Mouse (Mus musculus): ENCODE results near the gene Gm20696. TPM values are rescaled to one million over a fixed set of nuclear protein-coding genes. Genes with fewer than 3 reads are reported as not detected.
A peak's percentile ranks its signal among the peaks of the same experiment; 100 is the strongest.

Gene Gm20696
- polyA plus RNA-seq, 1 experiment = 1.7 TPM

- Histone ChIP-seq H3K4me1 (ENCODE audit: control insufficient read depth, insufficient read depth, insufficient read length) (peaks cover 12% of the 10 kb centered on the region), H3K4me3 (ENCODE audit: extremely low read depth, insufficient read depth, insufficient read length) (no peak overlapping the region), H3K27me3 (ENCODE audit: control insufficient read depth, insufficient read depth, low read length) (no peaks in the 10 kb centered on the region), H3K36me3 (ENCODE audit: control insufficient read depth, insufficient read depth, low read length) (peaks cover 12% of the 10 kb centered on the region), H3K27ac (ENCODE audit: insufficient read depth, low read length) (no peak overlapping the region)
- no peak for DNase-seq (ENCODE audit: low read depth in 1 of 2, low spot score in 2 of 2)
- no peak for TF ChIP-seq CTCF (IDR thresholded peaks at IDR 0.05; ENCODE audit: extremely low read depth, insufficient read depth, insufficient read length, insufficient replicate concordance)
Observed at GRCm38 (mm10) chr6:99240764-99241163, 425.8 kb downstream of the Gm20696 start.

GRCm38 (mm10) chr6:99235588-99235987, 431.0 kb downstream of the Gm20696 start:
- DNase-seq (ENCODE audit: low read depth in 1 of 2, low spot score in 2 of 2) = no peak
- Histone ChIP-seq H3K27ac (ENCODE audit: insufficient read depth, low read length) (no peak overlapping the region), H3K4me3 (ENCODE audit: extremely low read depth, insufficient read depth, insufficient read length) (no peak overlapping the region), H3K4me1 (ENCODE audit: control insufficient read depth, insufficient read depth, insufficient read length) (0 out of 2 replicates have a peak, but pooled peaks cover 3% of the 10 kb centered on the region), H3K27me3 (ENCODE audit: control insufficient read depth, insufficient read depth, low read length) (no peaks in the 10 kb centered on the region), H3K36me3 (ENCODE audit: control insufficient read depth, insufficient read depth, low read length) (peaks cover 24% of the 10 kb centered on the region)
- 84% methylated on average over 8 of the region's 8 CpGs for WGBS
- TF ChIP-seq POLR2A (IDR thresholded peaks at IDR 0.05; ENCODE audit: low read depth, low read length) = no peak
- TF ChIP-seq CTCF (IDR thresholded peaks at IDR 0.05; ENCODE audit: extremely low read depth, insufficient read depth, insufficient read length, insufficient replicate concordance) = no peak

- 95% methylated on average over 10 of the region's 10 CpGs for WGBS
- no peak for DNase-seq (ENCODE audit: low read depth in 1 of 2, low spot score in 2 of 2)
- no peaks in the 10 kb centered on the region for H3K27me3 ChIP-seq (ENCODE audit: control insufficient read depth, insufficient read depth, low read length)
Observed at GRCm38 (mm10) chr6:99233411-99233810, 433.2 kb downstream of the Gm20696 start.

GRCm38 (mm10) chr6:99228336-99228870, 438.2 kb downstream of the Gm20696 start:
- peaks cover under 1% of the 10 kb centered on the region; the same call in 1 of the 2 replicates for H3K4me1 ChIP-seq (ENCODE audit: control insufficient read depth, insufficient read depth, insufficient read length)
- 94% methylated on average over 6 of the region's 6 CpGs for WGBS
- no peak for DNase-seq (ENCODE audit: low read depth in 1 of 2, low spot score in 2 of 2)
- H3K27ac ChIP-seq (ENCODE audit: insufficient read depth, low read length) = no peak overlapping the region
- H3K36me3 ChIP-seq (ENCODE audit: control insufficient read depth, insufficient read depth, low read length) = peaks cover 16% of the 10 kb centered on the region
- TF ChIP-seq CTCF (IDR thresholded peaks at IDR 0.05; ENCODE audit: extremely low read depth, insufficient read depth, insufficient read length, insufficient replicate concordance) (no peak), POLR2A (IDR thresholded peaks at IDR 0.05; ENCODE audit: low read depth, low read length) (no peak)
- H3K4me3 ChIP-seq (ENCODE audit: extremely low read depth, insufficient read depth, insufficient read length) = no peak overlapping the region
- no peaks in the 10 kb centered on the region for H3K27me3 ChIP-seq (ENCODE audit: control insufficient read depth, insufficient read depth, low read length)

More at GRCm38 (mm10) chr6:99233411-99233810, 433.2 kb downstream of the Gm20696 start:
- no peak overlapping the region for H3K4me3 ChIP-seq (ENCODE audit: extremely low read depth, insufficient read depth, insufficient read length)
- no peaks in the 10 kb centered on the region for H3K4me1 ChIP-seq (ENCODE audit: control insufficient read depth, insufficient read depth, insufficient read length)
- H3K36me3 ChIP-seq (ENCODE audit: control insufficient read depth, insufficient read depth, low read length) = peaks cover 26% of the 10 kb centered on the region
- TF ChIP-seq POLR2A (IDR thresholded peaks at IDR 0.05; ENCODE audit: low read depth, low read length) (no peak), CTCF (IDR thresholded peaks at IDR 0.05; ENCODE audit: extremely low read depth, insufficient read depth, insufficient read length, insufficient replicate concordance) (no peak)
- H3K27ac ChIP-seq (ENCODE audit: insufficient read depth, low read length) = no peak overlapping the region

GRCm38 (mm10) chr6:99221147-99221546, 445.4 kb downstream of the Gm20696 start:
- H3K27ac ChIP-seq (ENCODE audit: insufficient read depth, low read length) = no peak overlapping the region
- H3K27me3 ChIP-seq (ENCODE audit: control insufficient read depth, insufficient read depth, low read length) = no peaks in the 10 kb centered on the region
- WGBS = 77% methylated on average over 5 of the region's 5 CpGs
- no peak for DNase-seq (ENCODE audit: low read depth in 1 of 2, low spot score in 2 of 2)
- no peak for TF ChIP-seq POLR2A (IDR thresholded peaks at IDR 0.05; ENCODE audit: low read depth, low read length)
- no peak for TF ChIP-seq CTCF (IDR thresholded peaks at IDR 0.05; ENCODE audit: extremely low read depth, insufficient read depth, insufficient read length, insufficient replicate concordance)
- peaks cover 6% of the 10 kb centered on the region; the same call in 1 of the 2 replicates for H3K36me3 ChIP-seq (ENCODE audit: control insufficient read depth, insufficient read depth, low read length)
- peaks cover 12% of the 10 kb centered on the region; the same call in 1 of the 2 replicates for H3K4me1 ChIP-seq (ENCODE audit: control insufficient read depth, insufficient read depth, insufficient read length)
- no peak overlapping the region for H3K4me3 ChIP-seq (ENCODE audit: extremely low read depth, insufficient read depth, insufficient read length)

- peaks cover 12% of the 10 kb centered on the region; the same call in 1 of the 2 replicates for H3K4me1 ChIP-seq (ENCODE audit: control insufficient read depth, insufficient read depth, insufficient read length)
- DNase-seq (ENCODE audit: low read depth in 1 of 2, low spot score in 2 of 2) = peak in 1 of 2 experiments; percentile 31
- no peak overlapping the region for H3K27ac ChIP-seq (ENCODE audit: insufficient read depth, low read length)
- peaks cover 6% of the 10 kb centered on the region; the same call in 1 of the 2 replicates for H3K36me3 ChIP-seq (ENCODE audit: control insufficient read depth, insufficient read depth, low read length)
- TF ChIP-seq POLR2A (IDR thresholded peaks at IDR 0.05; ENCODE audit: low read depth, low read length) (no peak), CTCF (IDR thresholded peaks at IDR 0.05; ENCODE audit: extremely low read depth, insufficient read depth, insufficient read length, insufficient replicate concordance) (no peak)
- H3K4me3 ChIP-seq (ENCODE audit: extremely low read depth, insufficient read depth, insufficient read length) = no peak overlapping the region
- 96% methylated on average over 3 of the region's 3 CpGs for WGBS
- H3K27me3 ChIP-seq (ENCODE audit: control insufficient read depth, insufficient read depth, low read length) = no peaks in the 10 kb centered on the region
Observed at GRCm38 (mm10) chr6:99220472-99220871, 446.1 kb downstream of the Gm20696 start.

GRCm38 (mm10) chr6:99217846-99218245, 448.8 kb downstream of the Gm20696 start:
- no peak for DNase-seq (ENCODE audit: low read depth in 1 of 2, low spot score in 2 of 2)
- no peak overlapping the region for H3K4me3 ChIP-seq (ENCODE audit: extremely low read depth, insufficient read depth, insufficient read length)
- H3K36me3 ChIP-seq (ENCODE audit: control insufficient read depth, insufficient read depth, low read length) = peaks cover 9% of the 10 kb centered on the region
- H3K4me1 ChIP-seq (ENCODE audit: control insufficient read depth, insufficient read depth, insufficient read length) = peaks cover 12% of the 10 kb centered on the region; the same call in 1 of the 2 replicates
- TF ChIP-seq CTCF (IDR thresholded peaks at IDR 0.05; ENCODE audit: extremely low read depth, insufficient read depth, insufficient read length, insufficient replicate concordance) = no peak
- no peak overlapping the region for H3K27ac ChIP-seq (ENCODE audit: insufficient read depth, low read length)
- WGBS = 84% methylated on average over 2 of the region's 2 CpGs
- no peaks in the 10 kb centered on the region for H3K27me3 ChIP-seq (ENCODE audit: control insufficient read depth, insufficient read depth, low read length)
